Mouse (Mus musculus): Measurements from ENCODE around the gene Sh3bgrl3.

- no peak for TF ChIP-seq POLR2A (IDR thresholded peaks at IDR 0.05; ENCODE audit: low read depth, low read length)
- no peak for TF ChIP-seq CTCF (IDR thresholded peaks at IDR 0.05; ENCODE audit: borderline replicate concordance, insufficient read depth, low read length)
These were observed 36.0 kb upstream of the Sh3bgrl3 start for GRCm38 (mm10) chr4:134164591-134164990.
